Mouse (Mus musculus) kidney, embryonic 14.5 days (tissue): ENCODE data around the gene Rhpn2. TPM values are rescaled to one million over a fixed set of nuclear protein-coding genes. Genes with fewer than 3 reads are reported as not detected.

ENCODE experiments used
- ATAC-seq: fragments of 200-750 bp; cut with Nextera tagmentation; 2 replicates; pipeline ENCODE4 v1.8.0; 2017; ENCODE audit warnings: moderate number of reproducible peaks, mild to moderate bottlenecking, moderate TSS enrichment, moderate library complexity; ENCODE audit not compliant: low FRiP score, low TSS enrichment
- H3K27ac ChIP-seq: fragments of 300-500 bp; sonication (generic); 2 replicates; pipeline ENCODE4 v1.5.1; 2014; ENCODE audit warnings: low read depth, mild to moderate bottlenecking, low read length, moderate library complexity, mixed read lengths
- H3K27me3 ChIP-seq: fragments of 300-500 bp; sonication (generic); 2 replicates; pipeline ENCODE4 v1.6.1; 2014; ENCODE audit warnings: mild to moderate bottlenecking, low read length; ENCODE audit not compliant: control insufficient read depth, insufficient read depth
- H3K36me3 ChIP-seq: fragments of 300-500 bp; sonication (generic); 2 replicates; pipeline ENCODE4 v1.6.1; 2014; ENCODE audit warnings: low read length, mixed read lengths; ENCODE audit not compliant: control insufficient read depth, insufficient read depth
- H3K4me1 ChIP-seq: fragments of 300-500 bp; sonication (generic); 2 replicates; pipeline ENCODE4 v1.6.1; 2014; ENCODE audit warnings: low read length, mixed read lengths; ENCODE audit not compliant: control insufficient read depth, insufficient read depth
- H3K4me2 ChIP-seq: fragments of 300-500 bp; sonication (generic); replicated peaks from 2 replicates; pipeline ENCODE4 v1.6.1; 2014; ENCODE audit warnings: low read depth, mild to moderate bottlenecking, low read length
- H3K4me3 ChIP-seq: fragments of 300-500 bp; sonication (generic); 2 replicates; pipeline ENCODE4 v1.5.1; 2014; ENCODE audit warnings: mild to moderate bottlenecking, low read length
- H3K9ac ChIP-seq: fragments of 300-500 bp; sonication (generic); 2 replicates; pipeline ENCODE4 v1.6.1; 2014; ENCODE audit warnings: low read depth, mild to moderate bottlenecking, low read length, moderate library complexity
- H3K9me3 ChIP-seq: fragments of 300-500 bp; sonication (generic); 2 replicates; pipeline ENCODE4 v1.6.1; 2016; ENCODE audit warnings: low read length; ENCODE audit not compliant: control insufficient read depth
- WGBS: fragments of 180-500 bp; shearing (Covaris S2); extraction: QIAGEN DNeasy Blood & Tissue Kit; methylation state at CpG from one replicate; pipeline ENCODE4 v1.1.7; 2014; 5-methylcytosine and 5-hydroxymethylcytosine counted together
- polyA plus RNA-seq: library from polyadenylated mRNA; unstranded; fragments of >200 nt; fragmentation: Nextera tagmentation; extraction: Ambion mirVana; gene quantifications from 2 replicates; pipeline ENCODE4 v1.2.1, GENCODE M21; 2014

The Rhpn2 gene
- polyA plus RNA-seq, 1 experiment from 2014 or later, result 15.7 TPM

- Histone ChIP-seq H3K36me3 (no peaks in the 10 kb centered on the region), H3K27me3 (no peaks in the 10 kb centered on the region), H3K4me3 (no peak overlapping the region), H3K4me2 (no peak overlapping the region), H3K4me1 (peaks cover 4% of the 10 kb centered on the region; the same call in 1 of the 2 replicates), H3K27ac (no peak overlapping the region), H3K9me3 (no peaks in the 10 kb centered on the region), H3K9ac (no peak overlapping the region)
- no peak; the same call in 1 of the 2 replicates for ATAC-seq
- WGBS, result 47% methylated on average over 5 of the region's 5 CpGs
These were observed 21.4 kb downstream of the Rhpn2 start for GRCm38 (mm10) chr7:35355303-35355872.

GRCm38 (mm10) chr7:35357621-35358020 is 23.7 kb downstream of the Rhpn2 start:
- WGBS, result 86% methylated on average over 12 of the region's 12 CpGs
- H3K4me3 ChIP-seq, result no peak overlapping the region
- H3K4me1 ChIP-seq, result peaks cover 9% of the 10 kb centered on the region
- H3K9me3 ChIP-seq, result no peaks in the 10 kb centered on the region
- H3K27me3 ChIP-seq, result no peaks in the 10 kb centered on the region
- H3K9ac ChIP-seq, result no peak overlapping the region
- ATAC-seq, result no peak
- no peaks in the 10 kb centered on the region for H3K36me3 ChIP-seq
- no peak overlapping the region for H3K4me2 ChIP-seq
- H3K27ac ChIP-seq, result no peak overlapping the region

GRCm38 (mm10) chr7:35362253-35362652 is 28.3 kb downstream of the Rhpn2 start:
- peaks cover 21% of the 10 kb centered on the region for H3K4me1 ChIP-seq
- peak overlapping the region; percentile 80; the same call in 1 of the 2 replicates for H3K27ac ChIP-seq
- H3K27me3 ChIP-seq, result no peaks in the 10 kb centered on the region
- WGBS, result 47% methylated on average over 5 of the region's 5 CpGs
- H3K4me3 ChIP-seq, result no peak overlapping the region
- no peak overlapping the region for H3K4me2 ChIP-seq
- no peaks in the 10 kb centered on the region for H3K36me3 ChIP-seq
- H3K9ac ChIP-seq, result no peak overlapping the region
- H3K9me3 ChIP-seq, result no peaks in the 10 kb centered on the region
- no peak for ATAC-seq

DNA sequence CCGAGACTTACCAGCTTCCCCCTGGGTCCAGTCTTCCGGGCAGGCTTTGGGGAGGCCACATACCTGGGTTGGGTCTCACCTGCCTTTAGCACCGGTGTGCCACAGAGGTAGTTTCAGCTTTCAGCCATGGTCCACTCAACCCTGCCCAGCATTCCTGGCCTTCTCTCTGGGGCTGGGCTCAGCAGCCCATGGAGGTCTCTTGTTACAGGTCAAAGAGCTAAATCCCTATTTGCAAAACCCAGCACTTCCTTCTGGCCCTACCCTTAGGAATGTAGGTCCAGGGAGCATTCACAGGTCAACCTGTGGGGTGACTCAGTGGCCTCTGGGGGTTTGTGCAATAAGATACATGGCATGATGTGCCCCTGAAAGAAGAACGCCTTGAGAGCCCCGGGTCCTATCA is 28.9 kb downstream of the Rhpn2 start:
- H3K4me3 ChIP-seq, result no peak overlapping the region
- H3K9me3 ChIP-seq, result no peaks in the 10 kb centered on the region
- H3K27me3 ChIP-seq, result no peaks in the 10 kb centered on the region
- 48% methylated on average over 5 of the region's 5 CpGs for WGBS
- H3K36me3 ChIP-seq, result no peaks in the 10 kb centered on the region
- H3K27ac ChIP-seq, result peak overlapping the region; percentile 80
- H3K4me1 ChIP-seq, result peaks cover 21% of the 10 kb centered on the region
- no peak overlapping the region for H3K4me2 ChIP-seq
- H3K9ac ChIP-seq, result no peak overlapping the region
- ATAC-seq, result peak; percentile 75

- Histone ChIP-seq H3K27ac (peak overlapping the region; percentile 60), H3K4me2 (no peak overlapping the region)
These were observed 31.4 kb downstream of the Rhpn2 start for GRCm38 (mm10) chr7:35365161-35365910.

DNA sequence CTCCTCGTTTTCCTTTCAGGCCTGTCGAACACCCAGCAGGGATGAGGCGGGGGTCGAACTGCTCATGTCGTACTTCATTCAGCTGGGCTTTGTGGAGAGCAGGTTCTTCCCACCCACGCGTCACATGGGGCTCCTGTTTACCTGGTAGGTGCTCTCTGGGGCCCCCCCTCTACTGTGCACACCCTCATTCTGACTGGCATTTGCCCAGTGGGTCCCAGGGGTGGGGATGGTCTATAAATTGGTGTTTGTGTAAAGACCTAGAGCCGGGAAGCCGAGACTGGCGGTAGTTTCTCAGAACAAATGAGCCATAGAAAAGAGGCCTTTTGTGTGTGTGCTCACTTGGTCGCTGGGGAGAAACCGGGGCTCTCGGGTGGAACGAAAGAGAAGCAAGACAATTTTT is 37.1 kb downstream of the Rhpn2 start:
- Histone ChIP-seq H3K36me3 (no peaks in the 10 kb centered on the region), H3K4me3 (no peak overlapping the region), H3K4me2 (no peak overlapping the region), H3K4me1 (peaks cover 9% of the 10 kb centered on the region; the same call in 1 of the 2 replicates), H3K27ac (peak overlapping the region; percentile 67), H3K27me3 (no peaks in the 10 kb centered on the region), H3K9ac (no peak overlapping the region), H3K9me3 (0 out of 2 replicates have a peak, but pooled peaks cover 3% of the 10 kb centered on the region)
- WGBS, result 31% methylated on average over 14 of the region's 14 CpGs
- peak; percentile 67 for ATAC-seq

More at GRCm38 (mm10) chr7:35365161-35365910, 31.4 kb downstream of the Rhpn2 start:
- WGBS, result 38% methylated on average over 12 of the region's 12 CpGs
- H3K4me1 ChIP-seq, result peaks cover 21% of the 10 kb centered on the region
- ATAC-seq, result peak; percentile 58; the same call in 1 of the 2 replicates
- H3K9ac ChIP-seq, result no peak overlapping the region
- H3K36me3 ChIP-seq, result no peaks in the 10 kb centered on the region
- H3K27me3 ChIP-seq, result no peaks in the 10 kb centered on the region
- no peak overlapping the region for H3K4me3 ChIP-seq
- H3K9me3 ChIP-seq, result 0 out of 2 replicates have a peak, but pooled peaks cover 3% of the 10 kb centered on the region

GRCm38 (mm10) chr7:35372483-35373017 is 38.6 kb downstream of the Rhpn2 start:
- 82% methylated on average over 14 of the region's 14 CpGs for WGBS
- ATAC-seq, result no peak

GRCm38 (mm10) chr7:35373146-35373989 is 39.4 kb downstream of the Rhpn2 start:
- H3K27me3 ChIP-seq, result no peaks in the 10 kb centered on the region
- H3K9me3 ChIP-seq, result 0 out of 2 replicates have a peak, but pooled peaks cover 3% of the 10 kb centered on the region
- ATAC-seq, result peak; percentile 65; the same call in 1 of the 2 replicates
- WGBS, result 69% methylated on average over 16 of the region's 16 CpGs
- H3K27ac ChIP-seq, result peak overlapping the region; percentile 74; the same call in 1 of the 2 replicates
- no peak overlapping the region for H3K4me2 ChIP-seq
- H3K9ac ChIP-seq, result no peak overlapping the region
- no peaks in the 10 kb centered on the region for H3K36me3 ChIP-seq
- peaks cover 9% of the 10 kb centered on the region; the same call in 1 of the 2 replicates for H3K4me1 ChIP-seq
- no peak overlapping the region for H3K4me3 ChIP-seq

More at GRCm38 (mm10) chr7:35372483-35373017, 38.6 kb downstream of the Rhpn2 start:
- no peaks in the 10 kb centered on the region for H3K36me3 ChIP-seq
- H3K4me2 ChIP-seq, result no peak overlapping the region
- peaks cover 9% of the 10 kb centered on the region; the same call in 1 of the 2 replicates for H3K4me1 ChIP-seq
- no peak overlapping the region for H3K4me3 ChIP-seq
- H3K27me3 ChIP-seq, result no peaks in the 10 kb centered on the region
- H3K27ac ChIP-seq, result peak overlapping the region; percentile 74; the same call in 1 of the 2 replicates
- no peak overlapping the region for H3K9ac ChIP-seq
- H3K9me3 ChIP-seq, result 0 out of 2 replicates have a peak, but pooled peaks cover 3% of the 10 kb centered on the region
